Mouse (Mus musculus) lung, postnatal 0 days (tissue): ENCODE data around the gene Gm38394. TPM values are rescaled to one million over a fixed set of nuclear protein-coding genes. Genes with fewer than 3 reads are reported as not detected.

Experiments
- ATAC-seq: fragments of 200-750 bp; cut with Nextera tagmentation; 2 replicates; pipeline ENCODE4 v1.8.0; 2017; ENCODE audit warnings: moderate library complexity
- DNase-seq: peaks from one replicate; pipeline ENCODE4 v3.0.0-alpha.2; 2016; ENCODE audit warnings: low spot score
- H3K27ac ChIP-seq: fragments of 300-500 bp; sonication (generic); 2 replicates; pipeline ENCODE4 v1.5.1; 2014; ENCODE audit warnings: antibody characterized with exemption, mild to moderate bottlenecking, low read length, mixed read lengths
- H3K27me3 ChIP-seq: fragments of 300-500 bp; sonication (generic); replicated peaks from 2 replicates; pipeline ENCODE4 v1.6.1; 2014; ENCODE audit warnings: low read length, mixed read lengths; ENCODE audit not compliant: insufficient read depth
- H3K36me3 ChIP-seq: fragments of 300-500 bp; sonication (generic); 2 replicates; pipeline ENCODE4 v1.6.1; 2014; ENCODE audit warnings: low read length, mixed read lengths; ENCODE audit not compliant: insufficient read depth
- H3K4me1 ChIP-seq: fragments of 300-500 bp; sonication (generic); 2 replicates; pipeline ENCODE4 v1.6.1; 2014; ENCODE audit warnings: antibody characterized with exemption, low read depth, low read length, mixed read lengths; ENCODE audit not compliant: insufficient read depth
- H3K4me2 ChIP-seq: fragments of 300-500 bp; sonication (generic); replicated peaks from 2 replicates; pipeline ENCODE4 v1.6.1; 2014; ENCODE audit warnings: low read depth, mild to moderate bottlenecking, low read length, moderate library complexity, mixed read lengths
- H3K4me3 ChIP-seq: fragments of 300-500 bp; sonication (generic); 2 replicates; pipeline ENCODE4 v1.5.1; 2014; ENCODE audit warnings: low read depth, low read length
- H3K9ac ChIP-seq: fragments of 300-500 bp; sonication (generic); replicated peaks from 2 replicates; pipeline ENCODE4 v1.6.1; 2014; ENCODE audit warnings: low read depth, mild to moderate bottlenecking
- H3K9me3 ChIP-seq: fragments of 300-500 bp; sonication (generic); 2 replicates; pipeline ENCODE4 v1.6.1; 2016; ENCODE audit warnings: low read length, mixed read lengths
- CTCF ChIP-seq: IDR thresholded peaks from 2 replicates; pipeline ENCODE4 v1.5.1; 2016; ENCODE audit warnings: antibody characterized with exemption, mild to moderate bottlenecking
- EP300 ChIP-seq: IDR thresholded peaks from 2 replicates; pipeline ENCODE4 v1.6.1; 2016; ENCODE audit warnings: antibody characterized with exemption, mild to moderate bottlenecking, control low read depth
- WGBS: fragments of 180-500 bp; shearing (Covaris S2); extraction: QIAGEN DNeasy Blood & Tissue Kit; methylation state at CpG from one replicate; pipeline ENCODE4 v1.1.7; 2014; 5-methylcytosine and 5-hydroxymethylcytosine counted together
- polyA plus RNA-seq: library from polyadenylated mRNA; unstranded; fragments of >200 nt; fragmentation: Nextera tagmentation; extraction: Ambion mirVana; gene quantifications from 2 replicates; pipeline ENCODE4 v1.2.1, GENCODE M21; 2015

The Gm38394 gene
- polyA plus RNA-seq, 1 experiment from 2014 or later: 3.8 TPM

- no peak for DNase-seq
- no peak overlapping the region for H3K27ac ChIP-seq
- H3K36me3 ChIP-seq: no peaks in the 10 kb centered on the region
- H3K9me3 ChIP-seq: no peaks in the 10 kb centered on the region
- no peaks in the 10 kb centered on the region for H3K27me3 ChIP-seq
- H3K4me2 ChIP-seq: no peak overlapping the region
- TF ChIP-seq CTCF (no peak), EP300 (no peak)
- no peaks in the 10 kb centered on the region; the same call in 1 of the 2 replicates for H3K4me1 ChIP-seq
- ATAC-seq: no peak
- H3K9ac ChIP-seq: no peak overlapping the region
- 71% methylated on average over 7 of the region's 7 CpGs for WGBS
- no peak overlapping the region for H3K4me3 ChIP-seq
These were observed 27.2 kb upstream of the Gm38394 start for GRCm38 (mm10) chr1:133688301-133688700.

GRCm38 (mm10) chr1:133685749-133686519 lies 24.8 kb upstream of the Gm38394 start:
- peak; percentile 95 for ATAC-seq
- Histone ChIP-seq H3K4me1 (no peaks in the 10 kb centered on the region; the same call in 1 of the 2 replicates), H3K27ac (peak overlapping the region; percentile 60), H3K9me3 (no peaks in the 10 kb centered on the region), H3K27me3 (no peaks in the 10 kb centered on the region), H3K4me2 (no peak overlapping the region), H3K4me3 (no peak overlapping the region), H3K36me3 (no peaks in the 10 kb centered on the region), H3K9ac (no peak overlapping the region)
- WGBS: 52% methylated on average over 10 of the region's 10 CpGs
- TF ChIP-seq EP300 (peak; percentile 24; the same call in 1 of the 2 replicates), CTCF (no peak)
- DNase-seq: peak; percentile 97

- Histone ChIP-seq H3K4me3 (no peak overlapping the region), H3K36me3 (no peaks in the 10 kb centered on the region), H3K9me3 (no peaks in the 10 kb centered on the region), H3K4me2 (no peak overlapping the region), H3K9ac (no peak overlapping the region), H3K27me3 (no peaks in the 10 kb centered on the region), H3K27ac (no peak overlapping the region), H3K4me1 (no peaks in the 10 kb centered on the region)
- ATAC-seq: no peak
- no peak for DNase-seq
- WGBS: 54% methylated on average over 3 of the region's 3 CpGs
- no peak for TF ChIP-seq EP300
- no peak for TF ChIP-seq CTCF
These were observed 10.7 kb upstream of the Gm38394 start for GRCm38 (mm10) chr1:133671801-133672200.

- H3K36me3 ChIP-seq: no peaks in the 10 kb centered on the region
- no peaks in the 10 kb centered on the region for H3K9me3 ChIP-seq
- no peak overlapping the region for H3K9ac ChIP-seq
- H3K4me2 ChIP-seq: no peak overlapping the region
- no peaks in the 10 kb centered on the region for H3K27me3 ChIP-seq
- WGBS: 69% methylated on average over 3 of the region's 3 CpGs
- H3K27ac ChIP-seq: no peak overlapping the region
- DNase-seq (no peak), ATAC-seq (no peak)
- no peak for TF ChIP-seq EP300
- no peak for TF ChIP-seq CTCF
- no peaks in the 10 kb centered on the region for H3K4me1 ChIP-seq
- H3K4me3 ChIP-seq: no peak overlapping the region
These were observed 10.1 kb upstream of the Gm38394 start for GRCm38 (mm10) chr1:133671266-133671665.

- ATAC-seq (no peak), DNase-seq (no peak)
- no peak overlapping the region for H3K4me3 ChIP-seq
- 63% methylated on average over 6 of the region's 6 CpGs for WGBS
- H3K27me3 ChIP-seq: no peaks in the 10 kb centered on the region
- H3K9me3 ChIP-seq: no peaks in the 10 kb centered on the region
- H3K27ac ChIP-seq: no peak overlapping the region
- TF ChIP-seq EP300: no peak
- no peak overlapping the region for H3K9ac ChIP-seq
- H3K4me2 ChIP-seq: no peak overlapping the region
- H3K4me1 ChIP-seq: no peaks in the 10 kb centered on the region
- H3K36me3 ChIP-seq: no peaks in the 10 kb centered on the region
These were observed 9.7 kb upstream of the Gm38394 start for GRCm38 (mm10) chr1:133670776-133671175.

- TF ChIP-seq CTCF (no peak), EP300 (no peak)
- Histone ChIP-seq H3K27ac (no peak overlapping the region), H3K9ac (no peak overlapping the region), H3K4me1 (no peaks in the 10 kb centered on the region), H3K4me3 (no peak overlapping the region), H3K36me3 (no peaks in the 10 kb centered on the region), H3K9me3 (no peaks in the 10 kb centered on the region), H3K4me2 (no peak overlapping the region), H3K27me3 (no peaks in the 10 kb centered on the region)
- ATAC-seq (no peak), DNase-seq (no peak)
- WGBS: 84% methylated on average over 12 of the region's 12 CpGs
These were observed 9.1 kb upstream of the Gm38394 start for GRCm38 (mm10) chr1:133670190-133670589.
